Mouse (Mus musculus) left cerebral cortex, adult 9 months (tissue): ENCODE results near the gene Cyp2c38.
"Not testable (repeated sequence)": the region's sequence is repeated elsewhere in the genome, so short reads cannot be mapped to it uniquely, and the experiment has no call there.

Experiments used
- DNase-seq, 2 experiments: peaks; one replicate each; pipeline ENCODE4 v3.0.0; 2022; ENCODE audit warnings: low spot score in 2 of 2

The Cyp2c38 gene

DNA sequence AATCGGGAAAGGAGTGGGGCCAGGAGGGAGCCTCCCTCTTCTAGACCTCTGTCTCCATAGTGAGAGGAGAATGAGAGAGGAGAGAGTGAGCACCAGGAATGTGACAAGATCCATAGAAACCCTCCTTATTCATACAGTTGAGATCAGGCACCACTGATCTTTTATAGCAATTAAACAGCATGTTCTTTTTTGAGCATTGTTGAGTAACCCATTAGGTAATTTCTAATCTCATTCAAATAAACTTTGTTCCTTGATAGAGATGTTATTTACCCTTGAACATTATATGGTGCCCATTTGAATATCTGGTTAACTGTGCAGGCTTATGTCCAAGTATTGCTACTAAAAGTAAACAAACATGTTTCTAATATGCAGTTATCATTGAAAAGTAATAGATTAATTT is at the start of gene Cyp2c38:
Gene Cyp2c38, minus strand, starts transcription at position 135 of the 400 bp plus-strand sequence.
- no peak for DNase-seq

DNA sequence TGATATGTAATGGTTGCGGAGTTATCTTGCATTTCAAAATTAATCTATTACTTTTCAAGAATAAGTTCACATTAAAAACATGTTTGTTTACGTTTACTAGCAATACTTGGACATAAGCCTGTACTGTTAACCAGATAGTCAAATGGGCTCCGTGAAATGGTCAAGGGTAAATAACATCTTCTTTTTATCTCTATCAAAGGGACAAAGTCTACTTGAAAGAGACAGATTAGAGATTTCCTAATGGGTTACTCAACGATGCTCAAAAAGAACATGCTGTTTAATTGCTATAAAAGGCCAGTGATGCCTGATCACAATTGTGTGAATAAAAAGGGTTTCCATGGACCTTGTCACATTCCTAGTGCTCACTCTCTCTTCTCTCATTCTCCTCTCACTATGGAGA is 47.7 kb upstream of the Cyp2c38 start, which contains the start of gene Cyp2c39:
Gene Cyp2c39, plus strand, starts transcription at position 329 of the 400 bp plus-strand sequence.
- DNase-seq = no peak

DNA sequence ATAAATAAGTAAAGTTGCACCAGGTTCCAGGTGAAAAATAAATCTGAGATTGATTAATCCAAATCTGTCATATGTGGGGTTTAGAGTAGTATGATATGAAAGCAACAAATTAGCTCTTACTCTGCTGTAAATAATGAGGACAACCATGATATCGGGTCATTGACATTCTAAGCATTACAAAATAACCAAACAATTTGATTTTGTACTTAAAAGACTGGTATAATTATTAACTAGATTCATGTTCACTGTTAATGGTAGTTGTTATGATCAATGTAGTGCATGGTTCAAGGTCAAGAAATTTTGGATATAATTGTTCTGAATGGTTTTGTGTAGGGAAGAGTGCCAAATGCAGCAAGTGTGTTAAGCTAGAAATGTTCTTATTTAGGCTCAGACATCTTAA is 46.7 kb upstream of the Cyp2c38 start:
- DNase-seq = no peak

DNA sequence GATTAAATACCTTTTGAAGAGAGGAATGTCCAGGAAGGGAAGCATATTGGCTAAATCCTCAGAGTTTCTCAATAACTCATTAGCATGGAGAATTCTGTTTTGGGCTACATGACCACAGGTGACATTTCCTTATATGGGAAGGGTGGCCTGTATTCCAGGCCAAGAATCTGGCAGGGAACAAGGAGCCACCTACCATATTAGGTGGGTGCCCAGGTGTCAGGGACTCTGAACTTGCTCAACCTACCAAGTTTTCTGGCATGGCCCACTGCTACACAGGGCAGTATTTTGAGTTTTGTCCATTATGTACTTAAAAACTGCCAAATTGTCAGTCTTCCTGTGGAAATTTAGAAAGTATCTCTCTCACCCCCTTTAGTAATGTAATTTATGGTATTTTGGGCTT is 43.5 kb upstream of the Cyp2c38 start:
- DNase-seq = no peak

DNA sequence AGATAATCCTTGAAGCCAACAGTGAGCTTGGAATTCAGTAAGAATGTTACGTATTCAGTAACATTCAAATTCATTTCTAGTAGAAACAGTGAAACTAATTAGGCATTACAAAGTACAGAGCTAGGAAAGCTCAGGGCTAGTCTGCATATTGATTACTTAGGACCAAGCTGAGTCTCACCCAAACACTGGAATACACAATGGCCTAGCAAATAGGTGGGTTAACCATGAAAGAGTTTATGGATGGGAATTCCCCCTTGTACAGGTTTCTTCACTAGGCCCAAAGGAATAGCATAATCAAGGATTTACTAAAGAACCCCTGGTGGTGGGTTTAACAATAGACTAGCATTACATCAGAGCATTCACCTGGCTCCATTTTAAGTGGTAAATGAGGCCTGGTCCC is 21.1 kb upstream of the Cyp2c38 start:
- DNase-seq = not testable (repeated sequence)

DNA sequence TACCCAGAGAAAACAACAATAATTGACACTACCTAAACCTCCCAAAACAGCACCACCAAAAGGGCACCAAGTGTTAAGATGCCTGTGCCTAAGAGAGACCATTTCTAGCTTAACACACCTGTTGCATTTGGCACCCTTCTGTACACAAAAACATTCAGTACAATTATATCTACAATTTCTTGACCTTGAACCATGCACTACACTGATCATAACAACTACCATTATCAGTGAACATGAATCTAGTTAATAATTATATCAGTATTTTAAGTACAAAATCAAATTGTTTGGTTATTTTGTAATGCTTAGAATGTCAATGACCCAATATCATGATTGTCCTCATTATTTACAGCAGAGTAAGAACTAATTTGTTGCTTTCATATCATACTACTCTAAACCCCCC is 1.0 kb upstream of the Cyp2c38 start:
- DNase-seq = no peak
